Mouse (Mus musculus) lung, adult 2 months (tissue): ENCODE results near the gene Lrmda.

Experiments used
- CTCF ChIP-seq: fragments of 200-500 bp; IDR thresholded peaks from 2 replicates; pipeline ENCODE4 v1.5.1; 2011; ENCODE audit warnings: mild to moderate bottlenecking, low read length, control low read depth; ENCODE audit not compliant: insufficient read depth
- POLR2A ChIP-seq: fragments of 200-500 bp; IDR thresholded peaks from 2 replicates; pipeline ENCODE4 v1.6.1; 2011; ENCODE audit warnings: low read depth, mild to moderate bottlenecking, control low read depth, low read length, borderline replicate concordance; ENCODE audit errors: extremely low read depth

- no peak for TF ChIP-seq CTCF
- TF ChIP-seq POLR2A, result no peak
Observed at GRCm38 (mm10) chr14:22445161-22445821, 425.8 kb downstream of the Lrmda start.
